ENCODE assay signal across 13 mouse cellular contexts in genomic region chr17:29065245-29065940, GRCm38 (mm10). TPM values are rescaled to one million over a fixed set of nuclear protein-coding genes. Genes with fewer than 3 reads are reported as not detected.
"Had no signal": no experiment of that assay in that cellular context is flagged by ENCODE, and none has a peak within 500 bp of the region (broad histone marks: within the 10 kb centered on the region; RNA-seq: fewer than 3 reads in every experiment).

No protein-coding gene starts in this region.

- H3K27me3 ChIP-seq: liver, embryonic 15.5 days; midbrain, embryonic 15.5 days; neural tube, embryonic 12.5 days had no signal

- H3K27ac ChIP-seq: layer of hippocampus, adult 2 months; liver, embryonic 15.5 days; midbrain, embryonic 15.5 days; neural tube, embryonic 12.5 days had no signal

- H3K4me3 ChIP-seq: layer of hippocampus, adult 2 months; liver, embryonic 15.5 days; midbrain, embryonic 15.5 days; neural tube, embryonic 12.5 days had no signal

- H3K9ac ChIP-seq: liver, embryonic 15.5 days; midbrain, embryonic 15.5 days; neural tube, embryonic 12.5 days had no signal

- DNase-seq: kidney, adult 18-20 months; kidney, postnatal 10 days; kidney, postnatal 4 days; left cerebral cortex, postnatal 4 days; lung, adult 2 months; lung, postnatal 36 days; right cerebral cortex, postnatal 14 days; spleen, adult 18-20 months; thymus, postnatal 4 days had no signal

- H3K9me3 ChIP-seq: liver, embryonic 15.5 days; midbrain, embryonic 15.5 days; neural tube, embryonic 12.5 days had no signal

- H3K36me3 ChIP-seq: liver, embryonic 15.5 days; midbrain, embryonic 15.5 days; neural tube, embryonic 12.5 days had no signal

RNA-seq across cellular contexts. Expression of gene Rab44, which starts 48.6 kb away (rescaled TPM):
- polyA plus RNA-seq: midbrain, embryonic 15.5 days had no signal
